Mouse (Mus musculus) forebrain, embryonic 11.5 days (tissue): ENCODE data around the gene D630036H23Rik. TPM values are rescaled to one million over a fixed set of nuclear protein-coding genes. Genes with fewer than 3 reads are reported as not detected.

Source experiments
- polyA plus RNA-seq: library from polyadenylated mRNA; unstranded; fragments of >200 nt; fragmentation: Nextera tagmentation; extraction: Ambion mirVana; gene quantifications from 2 replicates; pipeline ENCODE4 v1.2.1, GENCODE M21; 2014

Gene D630036H23Rik
- polyA plus RNA-seq, 1 experiment from 2014 or later: 1.4 TPM

Other genes starting within 250 kb of the D630036H23Rik start
- 26.3 and 30.6 TPM in 2 replicates for gene Ankmy2, start 225.1 kb downstream of the D630036H23Rik start, polyA plus RNA-seq
- 271 and 279 TPM in 2 replicates for gene Bzw2, start 224.1 kb downstream of the D630036H23Rik start, polyA plus RNA-seq
- gene Lrrc72, start 128.8 kb downstream of the D630036H23Rik start, polyA plus RNA-seq: not detected in 2 replicates
- 9.5 and 9.7 TPM in 2 replicates for gene Sostdc1, start 68.0 kb downstream of the D630036H23Rik start, polyA plus RNA-seq
- 8.2 and 8.7 TPM in 2 replicates for gene Ispd, start 731 bp downstream of the D630036H23Rik start, polyA plus RNA-seq